Mouse (Mus musculus) cerebellum, adult 2 months (tissue): Measurements from ENCODE around the gene Olfr710.

Experiments
- CTCF ChIP-seq: fragments of 200-500 bp; IDR thresholded peaks from 2 replicates; pipeline ENCODE4 v1.5.1; 2011; ENCODE audit warnings: low read depth, mild to moderate bottlenecking, control low read depth, low read length, moderate library complexity, borderline replicate concordance; ENCODE audit not compliant: insufficient read depth
- POLR2A ChIP-seq: fragments of 200-500 bp; IDR thresholded peaks from 2 replicates; pipeline ENCODE4 v1.6.1; 2011; ENCODE audit warnings: low read length, control low read depth, borderline replicate concordance; ENCODE audit not compliant: insufficient read depth

GRCm38 (mm10) chr7:106975353-106975752 lies 27.2 kb upstream of the Olfr710 start, which contains the start of gene Olfr711:
- TF ChIP-seq CTCF: no peak
- no peak for TF ChIP-seq POLR2A
